Mouse (Mus musculus): ENCODE measurements around the gene Syf2. TPM values are rescaled to one million over a fixed set of nuclear protein-coding genes. Genes with fewer than 3 reads are reported as not detected.

Syf2 gene
- total and polyA plus RNA-seq, 3 experiments = 94.6 to 165 (median 103) TPM

- no peaks in the 10 kb centered on the region for H3K27me3 ChIP-seq (ENCODE audit: control insufficient read depth in 1 of 2, insufficient read depth in 2 of 2, low read length in 2 of 2)
- H3K9me3 ChIP-seq (replicated peaks; ENCODE audit: insufficient read depth, low read length) = no peaks in the 10 kb centered on the region
- TF ChIP-seq CHD1 (IDR thresholded peaks at IDR 0.05; ENCODE audit: low read depth, low read length) = no peak
- peak; percentile 92 for TF ChIP-seq TCF12 (IDR thresholded peaks at IDR 0.05; ENCODE audit: low read depth, low read length)
- TF ChIP-seq SMC3 (IDR thresholded peaks at IDR 0.05; ENCODE audit: low read depth, low read length) = no peak
- TF ChIP-seq ZC3H11A (IDR thresholded peaks at IDR 0.05; ENCODE audit: low read depth, low read length) = no peak
- no peak for TF ChIP-seq RAD21 (IDR thresholded peaks at IDR 0.05; ENCODE audit: low read depth, low read length)
- TF ChIP-seq TBP (IDR thresholded peaks at IDR 0.05; ENCODE audit: low read depth, low read length) = no peak
- TF ChIP-seq JUND (IDR thresholded peaks at IDR 0.05; ENCODE audit: low read depth, low read length) = no peak
- TF ChIP-seq TAL1 (IDR thresholded peaks at IDR 0.05; ENCODE audit: low read length) = peak; percentile 22; the same call in 1 of the 2 replicates
- peak in 1 of 2 experiments; percentile 79; a peak in 3 of 4 replicates for TF ChIP-seq EP300 (IDR thresholded peaks at IDR 0.05; ENCODE audit: low read depth in 1 of 2, low read length in 2 of 2)
- no peak for TF ChIP-seq HCFC1 (IDR thresholded peaks at IDR 0.05; ENCODE audit: low read depth, low read length)
- TF ChIP-seq POLR2AphosphoS5 (IDR thresholded peaks at IDR 0.05; ENCODE audit: borderline replicate concordance, low read depth, low read length) = no peak
- TF ChIP-seq USF2 (IDR thresholded peaks at IDR 0.05; ENCODE audit: borderline replicate concordance in 1 of 2, insufficient read depth in 1 of 2, low read depth in 1 of 2, low read length in 2 of 2) = no peak
- TF ChIP-seq MYC (IDR thresholded peaks at IDR 0.05; ENCODE audit: low read depth, low read length) = no peak
- peak; percentile 75 for TF ChIP-seq GATA1 (IDR thresholded peaks at IDR 0.05; ENCODE audit: low read depth, low read length)
- no peak for TF ChIP-seq ZKSCAN1 (IDR thresholded peaks at IDR 0.05; ENCODE audit: low read depth, low read length)
- no peak for TF ChIP-seq UBTF (IDR thresholded peaks at IDR 0.05; ENCODE audit: borderline replicate concordance, insufficient read depth, low read depth, low read length)
- no peak for TF ChIP-seq E2F4 (IDR thresholded peaks at IDR 0.05; ENCODE audit: borderline replicate concordance, low read depth, low read length)
- no peak for TF ChIP-seq MXI1 (IDR thresholded peaks at IDR 0.05; ENCODE audit: low read depth, low read length)
- TF ChIP-seq MEF2A (IDR thresholded peaks at IDR 0.05; ENCODE audit: extremely low read depth, insufficient replicate concordance, low read depth, low read length, poor library complexity, severe bottlenecking) = no peak
- TF ChIP-seq ZNF384 (IDR thresholded peaks at IDR 0.05; ENCODE audit: low read depth, low read length) = no peak
- TF ChIP-seq NRF1 (IDR thresholded peaks at IDR 0.05; ENCODE audit: insufficient read depth, low read depth, low read length, poor library complexity, severe bottlenecking) = no peak
- TF ChIP-seq MAZ (IDR thresholded peaks at IDR 0.05; ENCODE audit: low read depth, low read length) = no peak
- TF ChIP-seq ETS1 (IDR thresholded peaks at IDR 0.05; ENCODE audit: low read depth, low read length) = peak; percentile 50
- no peak for TF ChIP-seq POLR2AphosphoS2 (IDR thresholded peaks at IDR 0.05; ENCODE audit: low read length)
- TF ChIP-seq ELF1 (IDR thresholded peaks at IDR 0.05; ENCODE audit: low read depth, low read length) = no peak
- TF ChIP-seq USF1 (IDR thresholded peaks at IDR 0.05; ENCODE audit: low read depth, low read length) = no peak
- no peak for TF ChIP-seq SIN3A (IDR thresholded peaks at IDR 0.05; ENCODE audit: low read length)
- no peak for TF ChIP-seq RCOR1 (IDR thresholded peaks at IDR 0.05; ENCODE audit: low read depth, low read length)
- no peak for TF ChIP-seq MAFK (IDR thresholded peaks at IDR 0.05; ENCODE audit: borderline replicate concordance, low read depth, low read length)
- TF ChIP-seq ZMIZ1 (IDR thresholded peaks at IDR 0.05; ENCODE audit: low read depth, low read length) = no peak
- no peak for TF ChIP-seq CHD2 (IDR thresholded peaks at IDR 0.05; ENCODE audit: low read length)
- no peak for TF ChIP-seq POLR2A (IDR thresholded peaks at IDR 0.05; ENCODE audit: control insufficient read depth in 1 of 2, insufficient read depth in 1 of 2, low read depth in 1 of 2, low read length in 2 of 2, poor library complexity in 1 of 2)
- no peak for TF ChIP-seq MYB (IDR thresholded peaks at IDR 0.05; ENCODE audit: low read depth, low read length)
- TF ChIP-seq MAX (IDR thresholded peaks at IDR 0.05; ENCODE audit: low read length) = no peak
- no peak for TF ChIP-seq GABPA (IDR thresholded peaks at IDR 0.05; ENCODE audit: low read depth, low read length)
- H3K27ac ChIP-seq (ENCODE audit: control insufficient read depth, low read depth, low read length) = peak overlapping the region; percentile 67
- H3K36me3 ChIP-seq (ENCODE audit: control insufficient read depth in 1 of 2, insufficient read depth in 2 of 2, low read length in 2 of 2) = peaks cover 6 to 33% of the 10 kb centered on the region in 2 experiments; a peak in 3 of 4 replicates
- peaks cover 11% of the 10 kb centered on the region for H3K79me2 ChIP-seq (ENCODE audit: control insufficient read depth, insufficient read depth, low read length, poor library complexity)
- H3K4me3 ChIP-seq (ENCODE audit: control insufficient read depth in 1 of 2, insufficient read depth in 1 of 2, low read depth in 2 of 2, low read length in 2 of 2) = peak overlapping the region in 1 of 2 experiments; percentile 26; a peak in 1 of 4 replicates
- H3K9ac ChIP-seq (ENCODE audit: control insufficient read depth, low read depth, low read length, poor library complexity, severe bottlenecking) = peak overlapping the region; percentile 16
- peaks cover 34 to 60% of the 10 kb centered on the region in 2 experiments for H3K4me1 ChIP-seq (ENCODE audit: control insufficient read depth in 1 of 2, insufficient read depth in 2 of 2, low read length in 2 of 2)
- DNase-seq (ENCODE audit: low read depth, low spot score) = peak; percentile 58
Measured at GRCm38 (mm10) chr4:134917194-134917593, 13.5 kb upstream of the Syf2 start.

Data from MEL (cell line).